Mouse (Mus musculus) testis, adult 2 months (tissue): ENCODE results near the gene Degs1. TPM values are rescaled to one million over a fixed set of nuclear protein-coding genes. Genes with fewer than 3 reads are reported as not detected.

Experiments
- H3K27ac ChIP-seq: fragments of 200-500 bp; 2 replicates; pipeline ENCODE4 v1.5.1; 2012; ENCODE audit warnings: low read depth, low read length; ENCODE audit not compliant: control insufficient read depth, insufficient read depth
- H3K27me3 ChIP-seq: fragments of 200-500 bp; 2 replicates; pipeline ENCODE4 v1.6.1; 2012; ENCODE audit warnings: mild to moderate bottlenecking, low read length, moderate library complexity; ENCODE audit not compliant: control insufficient read depth, insufficient read depth
- H3K36me3 ChIP-seq: fragments of 200-500 bp; 2 replicates; pipeline ENCODE4 v1.6.1; 2012; ENCODE audit warnings: mild to moderate bottlenecking, low read length; ENCODE audit not compliant: control insufficient read depth, insufficient read depth
- H3K4me1 ChIP-seq: fragments of 200-500 bp; 2 replicates; pipeline ENCODE4 v1.6.1; 2012; ENCODE audit warnings: low read length; ENCODE audit not compliant: control insufficient read depth, insufficient read depth
- H3K4me3 ChIP-seq: fragments of 200-500 bp; 2 replicates; pipeline ENCODE4 v1.5.1; 2012; ENCODE audit warnings: low read depth, mild to moderate bottlenecking, low read length, moderate library complexity, mixed read lengths; ENCODE audit not compliant: control insufficient read depth
- CTCF ChIP-seq: fragments of 200-500 bp; IDR thresholded peaks from 2 replicates; pipeline ENCODE4 v1.5.1; 2012; ENCODE audit warnings: low read depth, mild to moderate bottlenecking, inconsistent platforms, low read length, moderate library complexity; ENCODE audit not compliant: control insufficient read depth, insufficient read depth, insufficient replicate concordance
- POLR2A ChIP-seq: fragments of 200-500 bp; IDR thresholded peaks from 2 replicates; pipeline ENCODE4 v1.6.1; 2012; ENCODE audit warnings: low read depth, mild to moderate bottlenecking, inconsistent platforms, low read length, moderate library complexity; ENCODE audit not compliant: control insufficient read depth
- polyA plus RNA-seq: library from polyadenylated mRNA; depleted of rRNA; stranded (reverse); fragments of >200 nt; gene quantifications from 2 replicates; pipeline ENCODE4 v1.2.3, GENCODE M21; 2012

Degs1 gene
- polyA plus RNA-seq, 1 experiment = 10.6 TPM

DNA sequence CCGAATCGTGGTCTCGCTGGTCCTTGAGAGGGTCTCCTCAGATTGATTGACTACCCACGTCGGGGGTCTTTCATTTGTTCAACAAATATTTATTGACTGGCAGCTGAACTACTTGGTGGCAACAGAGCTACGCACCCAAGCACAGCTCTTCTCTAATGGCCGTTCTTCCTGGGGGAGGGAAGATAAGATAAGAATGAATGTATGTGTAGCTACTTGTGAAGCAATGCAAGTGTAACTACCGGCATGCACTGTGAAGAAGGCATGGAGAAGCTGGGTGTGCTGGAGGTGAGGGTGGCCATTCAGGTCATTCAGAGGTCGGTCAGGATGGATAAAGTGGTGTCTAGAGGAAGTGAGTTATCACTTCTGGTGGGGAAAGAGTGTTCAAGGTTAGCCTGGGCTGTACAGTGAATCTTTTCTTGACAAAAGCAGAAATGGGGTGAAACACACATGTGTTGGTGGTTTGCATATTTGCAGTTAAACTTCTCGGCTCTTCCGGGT, 16.5 kb downstream of the Degs1 start:
- Histone ChIP-seq H3K4me3 (no peak overlapping the region), H3K4me1 (no peaks in the 10 kb centered on the region), H3K27ac (no peak overlapping the region), H3K36me3 (no peaks in the 10 kb centered on the region), H3K27me3 (no peaks in the 10 kb centered on the region)
- TF ChIP-seq POLR2A = no peak

- H3K36me3 ChIP-seq = no peaks in the 10 kb centered on the region
- no peaks in the 10 kb centered on the region for H3K27me3 ChIP-seq
- H3K27ac ChIP-seq = no peak overlapping the region
- no peaks in the 10 kb centered on the region for H3K4me1 ChIP-seq
- TF ChIP-seq CTCF (no peak), POLR2A (no peak)
- H3K4me3 ChIP-seq = no peak overlapping the region
Observed at GRCm38 (mm10) chr1:182256041-182256680, 26.4 kb downstream of the Degs1 start.

DNA sequence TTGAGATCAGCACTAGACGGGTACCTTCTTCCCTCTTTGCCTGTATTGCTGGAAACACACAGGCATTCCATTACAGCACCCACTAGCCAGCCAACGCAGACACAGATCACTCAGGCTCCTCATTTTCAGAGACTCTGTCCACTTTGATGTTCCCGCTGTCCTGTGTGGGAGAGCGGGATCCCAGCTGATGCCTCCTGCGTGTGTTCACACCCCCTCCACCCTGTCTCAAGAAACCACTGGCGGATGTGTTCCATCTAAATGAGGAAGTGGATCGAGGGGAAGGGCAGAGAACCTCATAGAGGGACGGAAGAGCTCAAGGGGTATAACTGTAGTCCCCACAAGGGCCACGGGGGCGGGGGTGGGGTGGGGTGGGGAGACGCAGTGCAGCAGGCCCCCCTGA, 27.6 kb downstream of the Degs1 start:
- Histone ChIP-seq H3K36me3 (no peaks in the 10 kb centered on the region), H3K4me1 (no peaks in the 10 kb centered on the region), H3K4me3 (no peak overlapping the region), H3K27ac (no peak overlapping the region), H3K27me3 (no peaks in the 10 kb centered on the region)
- TF ChIP-seq CTCF = no peak
- no peak for TF ChIP-seq POLR2A

DNA sequence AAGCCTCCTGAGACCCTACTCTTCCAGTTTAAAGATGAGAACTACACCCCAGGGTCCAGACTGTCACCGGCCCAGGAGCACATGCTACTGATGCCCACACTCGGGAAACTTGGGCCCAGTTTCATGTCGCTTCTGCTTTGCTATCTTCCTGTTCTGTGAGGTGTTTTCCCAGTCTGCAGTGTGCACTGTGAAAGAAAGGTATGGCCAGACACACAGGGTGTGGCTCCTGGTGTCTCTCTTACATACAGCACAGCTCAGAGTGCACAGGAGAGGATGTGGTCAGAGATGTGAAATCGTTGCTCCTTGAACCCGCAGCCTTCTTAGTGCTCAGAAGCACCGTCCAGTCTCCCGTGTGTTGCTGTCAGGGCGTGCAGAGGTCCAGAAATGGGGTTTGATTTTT, 28.0 kb downstream of the Degs1 start:
- no peaks in the 10 kb centered on the region for H3K27me3 ChIP-seq
- TF ChIP-seq CTCF (no peak), POLR2A (no peak)
- no peak overlapping the region for H3K27ac ChIP-seq
- H3K4me3 ChIP-seq = no peak overlapping the region
- H3K36me3 ChIP-seq = no peaks in the 10 kb centered on the region
- H3K4me1 ChIP-seq = no peaks in the 10 kb centered on the region

DNA sequence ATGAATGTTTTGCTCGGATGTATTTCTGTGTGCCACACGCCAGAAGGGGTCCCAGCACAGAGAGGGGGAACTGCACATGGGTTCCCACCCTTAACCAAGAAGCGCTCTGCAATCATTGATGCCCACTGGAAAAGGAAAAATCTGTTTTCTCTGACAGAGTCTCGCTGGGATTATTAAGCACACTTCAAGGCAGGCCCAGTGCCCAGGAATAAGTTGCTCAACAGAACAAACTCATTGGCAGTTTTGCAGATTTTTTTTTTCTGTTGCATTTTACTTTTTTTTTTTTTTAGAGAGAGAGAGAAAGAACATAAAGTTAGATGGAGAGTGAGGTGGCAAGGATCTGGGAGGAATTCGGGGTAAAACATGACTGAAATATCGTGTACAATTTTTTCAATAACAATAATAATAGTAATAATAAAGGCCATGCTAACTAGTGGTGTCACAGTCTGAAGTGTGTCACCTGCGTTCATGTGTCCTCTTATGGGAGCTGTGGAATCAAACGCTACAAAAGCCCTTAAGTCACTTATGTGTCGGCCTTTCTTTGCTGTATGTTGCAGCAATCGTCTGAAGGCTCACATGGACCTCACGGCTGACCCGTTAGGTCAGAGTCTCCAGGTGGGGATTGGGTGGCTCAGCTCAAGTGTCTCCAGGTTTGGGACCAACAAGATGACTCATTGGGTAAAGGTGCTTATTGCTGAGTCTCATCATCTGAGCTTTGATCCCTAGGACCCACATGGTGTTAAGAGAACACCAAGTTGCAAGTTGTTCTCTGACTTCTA, 28.7 kb downstream of the Degs1 start:
- H3K27ac ChIP-seq = no peak overlapping the region
- no peaks in the 10 kb centered on the region for H3K4me1 ChIP-seq
- no peaks in the 10 kb centered on the region for H3K27me3 ChIP-seq
- H3K4me3 ChIP-seq = no peak overlapping the region
- H3K36me3 ChIP-seq = no peaks in the 10 kb centered on the region
- no peak for TF ChIP-seq CTCF
- no peak for TF ChIP-seq POLR2A

DNA sequence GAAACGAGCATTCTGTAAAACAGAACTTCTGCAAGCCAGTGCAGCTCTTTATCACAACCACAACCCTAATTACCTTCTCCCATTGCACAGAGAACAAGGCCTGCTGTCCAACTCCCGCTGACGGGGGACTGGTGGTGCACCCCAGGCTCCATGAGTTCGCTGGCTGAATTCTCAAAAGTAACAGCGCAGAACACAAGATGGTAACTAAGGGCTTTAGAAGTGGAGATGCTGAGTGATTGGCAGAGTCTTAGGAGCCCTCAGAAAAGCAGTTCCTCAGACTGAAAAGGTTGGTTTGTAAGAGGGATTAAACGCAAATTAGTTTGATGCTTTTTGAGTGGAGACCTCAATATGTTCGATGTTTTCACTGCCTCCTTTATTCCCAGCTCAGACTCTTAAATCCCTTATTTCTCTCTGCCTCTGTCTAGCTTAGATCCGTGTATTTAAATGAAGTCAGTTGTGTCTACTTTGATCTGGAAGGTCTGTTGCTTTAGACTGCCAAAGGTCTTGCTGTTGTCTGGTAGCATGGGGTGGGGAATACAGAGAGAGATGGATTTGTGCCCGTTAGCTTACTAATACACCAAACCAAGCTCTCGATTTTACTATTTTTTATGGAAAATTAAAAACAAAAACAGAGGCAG, 30.0 kb downstream of the Degs1 start:
- Histone ChIP-seq H3K4me1 (no peaks in the 10 kb centered on the region), H3K36me3 (no peaks in the 10 kb centered on the region), H3K27me3 (no peaks in the 10 kb centered on the region), H3K4me3 (no peak overlapping the region), H3K27ac (no peak overlapping the region)
- TF ChIP-seq POLR2A = no peak
- TF ChIP-seq CTCF = no peak

DNA sequence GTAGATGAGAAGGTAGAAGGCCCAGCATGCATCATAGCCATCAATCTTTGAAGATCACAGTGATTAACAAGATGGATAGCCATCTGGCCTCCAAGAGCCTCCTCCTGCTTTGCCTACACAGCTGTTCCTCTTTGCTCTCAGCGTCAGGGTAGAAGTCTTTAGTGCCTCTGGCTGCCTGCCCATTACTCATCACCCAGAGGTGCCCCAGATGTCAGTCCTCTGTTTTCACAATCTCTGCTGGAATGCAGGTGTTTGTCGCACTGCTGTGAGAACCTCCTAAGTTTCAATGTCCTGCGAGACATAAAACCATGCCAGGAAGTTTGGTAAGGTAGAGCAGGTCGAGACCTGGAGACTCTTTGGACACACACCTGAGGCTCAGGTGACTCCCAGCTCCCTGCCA, 31.9 kb downstream of the Degs1 start:
- H3K36me3 ChIP-seq = no peaks in the 10 kb centered on the region
- no peaks in the 10 kb centered on the region for H3K27me3 ChIP-seq
- no peak overlapping the region for H3K27ac ChIP-seq
- no peaks in the 10 kb centered on the region for H3K4me1 ChIP-seq
- H3K4me3 ChIP-seq = no peak overlapping the region
- TF ChIP-seq POLR2A (no peak), CTCF (no peak)
